Mouse (Mus musculus) spleen, adult 2 months (tissue): Measurements from ENCODE around the gene Pramel7.

Experiments used
- CTCF ChIP-seq: fragments of 200-500 bp; IDR thresholded peaks from 2 replicates; pipeline ENCODE4 v1.5.1; 2011; ENCODE audit warnings: mild to moderate bottlenecking, inconsistent platforms; ENCODE audit not compliant: insufficient read depth, insufficient read length, insufficient replicate concordance; ENCODE audit errors: extremely low read depth
- POLR2A ChIP-seq: fragments of 200-500 bp; IDR thresholded peaks from 2 replicates; pipeline ENCODE4 v1.6.1; 2011; ENCODE audit warnings: low read depth, low read length, inconsistent platforms

DNA sequence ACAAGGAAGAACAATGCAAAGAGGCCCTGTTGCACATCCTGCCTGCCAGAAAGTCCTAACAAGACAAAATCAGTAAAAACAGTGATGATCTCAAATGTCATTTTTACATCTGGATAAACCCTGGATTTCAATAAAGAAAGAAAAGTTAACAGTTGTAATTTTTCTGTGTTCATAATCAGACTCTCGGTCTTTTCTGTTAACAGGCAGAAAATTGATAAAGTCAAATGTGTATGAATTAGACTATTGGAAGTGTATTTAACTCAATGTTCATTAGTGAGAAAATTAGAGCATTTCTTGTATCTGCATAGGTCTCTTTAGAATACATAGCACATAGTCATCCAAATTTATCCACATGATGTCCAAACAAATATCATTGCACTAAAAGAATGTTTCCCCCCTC, 48.5 kb upstream of the Pramel7 start, which contains the start of gene Olfr1128:
- TF ChIP-seq CTCF (no peak), POLR2A (no peak)
